Mouse (Mus musculus): ENCODE results near the gene BC049730.

DNA sequence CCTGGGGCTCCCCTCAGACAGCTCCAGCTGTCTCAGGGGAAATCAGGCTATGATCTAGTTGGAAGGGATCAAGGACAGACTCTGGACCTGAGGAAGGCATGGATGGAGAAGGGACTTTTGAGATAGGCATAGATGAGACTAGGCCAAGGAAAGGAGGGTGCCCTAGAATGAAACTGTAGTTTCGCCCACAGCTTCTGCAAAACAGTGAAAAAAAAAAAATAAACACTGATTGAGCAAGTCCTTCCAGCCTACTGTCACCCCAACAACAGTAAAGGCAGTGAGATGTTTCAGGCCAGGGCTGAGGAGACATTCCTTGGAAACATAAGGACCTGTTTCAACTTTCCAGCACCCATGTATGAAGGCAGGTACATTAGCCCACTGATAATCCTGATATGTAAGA, 49.5 kb downstream of the BC049730 start:
- TF ChIP-seq POLR2A (IDR thresholded peaks at IDR 0.05; ENCODE audit: borderline replicate concordance, insufficient read depth, low read length) (no peak), CTCF (IDR thresholded peaks at IDR 0.05; ENCODE audit: borderline replicate concordance, insufficient read depth, low read depth, low read length) (no peak)
